Mouse (Mus musculus) inflammation-experienced regulatory T-cells, adult 6 months (primary cell): ENCODE data around the gene H3f3b. TPM values are rescaled to one million over a fixed set of nuclear protein-coding genes. Genes with fewer than 3 reads are reported as not detected.
"Not testable (repeated sequence)": the region's sequence is repeated elsewhere in the genome, so short reads cannot be mapped to it uniquely, and the experiment has no call there.

Experiments
- ATAC-seq: one replicate; pipeline ENCODE4 v1.8.0; 2017
- polyA plus RNA-seq, 3 experiments: library from polyadenylated mRNA; unstranded; fragments of 100-300 nt; shearing (Covaris generic); gene quantifications; one replicate each; pipeline ENCODE4 v1.2.1; 2017

Gene H3f3b
- polyA plus RNA-seq, 3 experiments from 2014 or later = 1,545 to 2,086 (median 2,075) TPM

GRCm38 (mm10) chr11:116020519-116020922 is 7.2 kb downstream of the H3f3b start:
- no peak for ATAC-seq

- no peak for ATAC-seq
Observed at GRCm38 (mm10) chr11:116019976-116020411, 7.8 kb downstream of the H3f3b start.

- ATAC-seq = no peak
Observed at GRCm38 (mm10) chr11:116019360-116019791, 8.4 kb downstream of the H3f3b start.

GRCm38 (mm10) chr11:116018867-116019266 is 8.9 kb downstream of the H3f3b start:
- not testable (repeated sequence) for ATAC-seq

- no peak for ATAC-seq
Observed at GRCm38 (mm10) chr11:116018106-116018505, 9.7 kb downstream of the H3f3b start.

- ATAC-seq = no peak
Observed at GRCm38 (mm10) chr11:116014821-116015220, 12.9 kb downstream of the H3f3b start.

- peak; percentile 78 for ATAC-seq
Observed at GRCm38 (mm10) chr11:116012262-116012947, 15.4 kb downstream of the H3f3b start, which contains the start of gene Galk1. Galk1 (minus strand) TSS chr11:116012719.

- ATAC-seq = no peak
Observed at GRCm38 (mm10) chr11:116011529-116012261, 16.1 kb downstream of the H3f3b start.

- no peak for ATAC-seq
Observed at GRCm38 (mm10) chr11:116010948-116011347, 16.8 kb downstream of the H3f3b start.

- ATAC-seq = no peak
Observed at GRCm38 (mm10) chr11:116010146-116010545, 17.6 kb downstream of the H3f3b start.

- no peak for ATAC-seq
Observed at GRCm38 (mm10) chr11:116009661-116010060, 18.1 kb downstream of the H3f3b start.

- ATAC-seq = no peak
Observed at GRCm38 (mm10) chr11:116008832-116009375, 18.9 kb downstream of the H3f3b start.

- no peak for ATAC-seq
Observed at GRCm38 (mm10) chr11:116008411-116008810, 19.4 kb downstream of the H3f3b start.

- no peak for ATAC-seq
Observed at GRCm38 (mm10) chr11:116007095-116007850, 20.5 kb downstream of the H3f3b start.

- no peak for ATAC-seq
Observed at GRCm38 (mm10) chr11:116005701-116006419, 21.9 kb downstream of the H3f3b start.

GRCm38 (mm10) chr11:116004840-116005700 is 22.7 kb downstream of the H3f3b start:
- ATAC-seq = peak; percentile 41

- no peak for ATAC-seq
Observed at GRCm38 (mm10) chr11:116004186-116004823, 23.5 kb downstream of the H3f3b start.

GRCm38 (mm10) chr11:116002894-116003293 is 24.9 kb downstream of the H3f3b start:
- no peak for ATAC-seq

- ATAC-seq = no peak
Observed at GRCm38 (mm10) chr11:116001725-116002124, 26.0 kb downstream of the H3f3b start.

- ATAC-seq = no peak
Observed at GRCm38 (mm10) chr11:116000607-116001006, 27.2 kb downstream of the H3f3b start.
